Mouse (Mus musculus) embryonic fibroblast, embryonic 13.5 days (primary cell): Measurements from ENCODE around the gene Mcrip2.
A peak's percentile ranks its signal among the peaks of the same experiment; 100 is the strongest.

Experiments used
- CTCF ChIP-seq: IDR thresholded peaks from 2 replicates; pipeline ENCODE4 v1.5.1; 2011; ENCODE audit warnings: mild to moderate bottlenecking, control low read depth, low read length, moderate library complexity, borderline replicate concordance; ENCODE audit not compliant: insufficient read depth
- POLR2A ChIP-seq: IDR thresholded peaks from 2 replicates; pipeline ENCODE4 v1.6.1; 2011; ENCODE audit warnings: low read depth, mild to moderate bottlenecking, control low read depth, low read length, moderate library complexity

DNA sequence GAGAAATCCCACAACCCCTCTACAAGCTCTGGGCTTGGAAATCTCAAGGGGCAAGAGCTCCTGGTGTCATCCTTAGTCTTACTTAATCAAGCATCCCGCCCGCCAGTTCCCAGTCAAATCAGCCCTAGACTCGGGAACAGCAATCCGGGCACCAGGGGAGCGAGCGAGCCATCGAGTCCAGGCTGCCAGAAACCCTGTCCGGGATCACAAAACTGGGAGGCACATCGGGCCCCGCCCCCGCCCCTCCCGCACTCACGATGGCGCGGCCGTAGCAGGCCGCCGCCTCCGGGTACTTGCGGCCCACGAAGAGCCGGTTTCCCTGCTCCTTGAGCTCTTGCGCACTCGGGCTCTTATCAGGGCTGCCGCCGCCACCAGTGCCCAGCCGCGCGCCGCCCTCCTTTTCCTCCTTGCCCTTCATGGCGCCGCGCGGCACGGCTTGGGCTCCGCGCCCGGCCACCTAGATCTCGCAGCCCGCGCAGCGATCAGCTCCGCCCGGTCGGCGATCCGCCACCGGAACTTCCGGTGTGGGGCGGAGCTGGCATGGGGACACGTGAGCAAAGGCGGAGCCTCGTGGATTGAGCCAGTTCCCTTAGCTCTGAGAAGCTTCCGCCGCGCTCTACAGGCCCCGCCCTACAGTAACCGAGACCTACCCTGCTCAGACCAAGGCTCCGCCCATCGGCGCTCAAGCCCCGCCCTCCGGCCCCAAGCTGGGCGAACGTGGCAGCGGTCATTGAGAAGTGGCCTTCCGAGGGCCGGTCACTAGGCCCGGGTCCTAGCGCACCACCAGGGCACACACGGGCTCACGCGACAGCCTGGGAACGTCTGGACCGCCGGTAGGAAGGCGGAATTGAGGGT lies 35.9 kb downstream of the Mcrip2 start:
- TF ChIP-seq CTCF (no peak), POLR2A (peak; percentile 83)
